Mouse (Mus musculus) hindbrain, postnatal 0 days (tissue): ENCODE results near the gene Cer1. TPM values are rescaled to one million over a fixed set of nuclear protein-coding genes. Genes with fewer than 3 reads are reported as not detected.
A peak's percentile ranks its signal among the peaks of the same experiment; 100 is the strongest.

Experiments
- ATAC-seq: fragments of 200-750 bp; cut with Nextera tagmentation; 2 replicates; pipeline ENCODE4 v1.8.0; 2017; ENCODE audit warnings: mild to moderate bottlenecking, moderate TSS enrichment, moderate library complexity
- DNase-seq: peaks from one replicate; pipeline ENCODE4 v3.0.0-alpha.2; 2015; ENCODE audit warnings: low spot score
- H3K27ac ChIP-seq: fragments of 300-500 bp; sonication (generic); 2 replicates; pipeline ENCODE4 v1.5.1; 2014; ENCODE audit warnings: mild to moderate bottlenecking
- H3K27me3 ChIP-seq: fragments of 300-500 bp; sonication (generic); 2 replicates; pipeline ENCODE4 v1.6.1; 2014; ENCODE audit warnings: low read length, mixed read lengths; ENCODE audit not compliant: insufficient read depth
- H3K36me3 ChIP-seq: fragments of 300-500 bp; sonication (generic); 2 replicates; pipeline ENCODE4 v1.6.1; 2014; ENCODE audit warnings: low read length, mixed read lengths; ENCODE audit not compliant: insufficient read depth
- H3K4me1 ChIP-seq: fragments of 300-500 bp; sonication (generic); 2 replicates; pipeline ENCODE4 v1.6.1; 2014; ENCODE audit warnings: antibody characterized with exemption, low read length, mixed read lengths; ENCODE audit not compliant: insufficient read depth
- H3K4me2 ChIP-seq: fragments of 300-500 bp; sonication (generic); 2 replicates; pipeline ENCODE4 v1.6.1; 2014; ENCODE audit warnings: low read depth, mild to moderate bottlenecking, low read length, moderate library complexity, mixed read lengths
- H3K4me3 ChIP-seq: fragments of 300-500 bp; sonication (generic); 2 replicates; pipeline ENCODE4 v1.5.1; 2014; ENCODE audit warnings: low read length
- H3K9ac ChIP-seq: fragments of 300-500 bp; sonication (generic); replicated peaks from 2 replicates; pipeline ENCODE4 v1.6.1; 2014; ENCODE audit warnings: mild to moderate bottlenecking, low read length, moderate library complexity, mixed read lengths
- H3K9me3 ChIP-seq: fragments of 300-500 bp; sonication (generic); 2 replicates; pipeline ENCODE4 v1.6.1; 2016; ENCODE audit warnings: low read length, mixed read lengths
- CTCF ChIP-seq: IDR thresholded peaks from 2 replicates; pipeline ENCODE4 v1.5.1; 2016; ENCODE audit warnings: antibody characterized with exemption, control low read depth, low read depth
- WGBS: fragments of 180-500 bp; shearing (Covaris S2); extraction: QIAGEN DNeasy Blood & Tissue Kit; methylation state at CpG from one replicate; pipeline ENCODE4 v1.1.7; 2014; 5-methylcytosine and 5-hydroxymethylcytosine counted together
- polyA plus RNA-seq: library from polyadenylated mRNA; unstranded; fragments of >200 nt; fragmentation: Nextera tagmentation; extraction: Ambion mirVana; gene quantifications from 2 replicates; pipeline ENCODE4 v1.2.1, GENCODE M21; 2015
- total RNA-seq: library from RNA; depleted of rRNA; stranded (reverse); fragments of >200 nt; gene quantifications from 2 replicates; pipeline ENCODE4 v1.2.3, GENCODE M21; 2014

Cer1 gene
- total and polyA plus RNA-seq, 2 experiments from 2014 or later, result not detected

DNA sequence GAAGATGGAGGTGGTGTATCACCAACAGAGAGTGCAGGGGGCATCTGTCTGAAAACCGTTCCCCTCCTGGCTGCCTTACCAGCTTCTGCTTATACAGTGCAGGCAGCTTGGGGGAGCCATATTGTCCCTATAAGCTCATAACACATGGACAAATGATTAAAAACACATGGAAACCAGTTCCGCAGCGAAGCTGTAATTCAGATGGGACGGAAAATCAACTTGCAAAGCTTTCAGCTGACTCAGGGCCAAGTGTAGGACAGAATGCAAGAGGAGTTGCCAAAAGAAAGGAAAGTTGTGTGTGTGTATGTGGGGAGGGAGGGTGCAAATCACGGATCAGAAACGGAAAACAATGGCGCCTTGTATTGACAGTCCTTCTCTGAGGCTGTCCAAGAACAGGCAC, 6.1 kb upstream of the Cer1 start:
- TF ChIP-seq CTCF, result peak; percentile 15; the same call in 1 of the 2 replicates
- H3K27ac ChIP-seq, result no peak overlapping the region
- no peak for ATAC-seq

DNA sequence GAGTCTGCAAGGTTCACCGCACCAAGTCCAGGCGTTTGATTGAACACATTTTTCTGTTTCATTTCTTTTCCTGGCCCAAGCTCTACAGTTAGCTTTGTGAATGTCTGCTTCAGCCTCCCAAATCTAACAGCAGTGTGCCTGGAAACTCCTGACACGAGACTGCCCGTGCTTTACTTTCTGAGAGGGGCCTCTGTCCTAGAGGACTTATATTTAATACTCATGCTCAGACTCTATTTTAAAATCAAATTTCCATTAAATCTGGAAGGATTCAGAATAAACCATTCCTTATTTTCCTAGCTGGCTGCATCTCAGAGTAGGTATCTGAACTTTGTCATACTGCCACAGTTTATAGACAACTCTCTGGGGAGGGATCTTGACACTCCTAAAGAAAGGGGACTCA, 5.6 kb upstream of the Cer1 start:
- no peak overlapping the region for H3K4me3 ChIP-seq
- no peak for ATAC-seq
- H3K9ac ChIP-seq, result no peak overlapping the region
- TF ChIP-seq CTCF, result no peak
- H3K9me3 ChIP-seq, result no peaks in the 10 kb centered on the region
- H3K4me1 ChIP-seq, result no peaks in the 10 kb centered on the region
- WGBS, result 69% methylated on average over 4 of the region's 4 CpGs
- H3K36me3 ChIP-seq, result no peaks in the 10 kb centered on the region
- H3K4me2 ChIP-seq, result no peak overlapping the region
- H3K27ac ChIP-seq, result no peak overlapping the region
- DNase-seq, result no peak
- H3K27me3 ChIP-seq, result no peaks in the 10 kb centered on the region

More for the DNA sequence above, 6.1 kb upstream of the Cer1 start:
- Histone ChIP-seq H3K4me1 (no peaks in the 10 kb centered on the region), H3K9me3 (no peaks in the 10 kb centered on the region), H3K36me3 (no peaks in the 10 kb centered on the region), H3K27me3 (no peaks in the 10 kb centered on the region), H3K4me3 (no peak overlapping the region), H3K4me2 (no peak overlapping the region), H3K9ac (no peak overlapping the region)
- DNase-seq, result peak; percentile 41
- 39% methylated on average over 7 of the region's 7 CpGs for WGBS

DNA sequence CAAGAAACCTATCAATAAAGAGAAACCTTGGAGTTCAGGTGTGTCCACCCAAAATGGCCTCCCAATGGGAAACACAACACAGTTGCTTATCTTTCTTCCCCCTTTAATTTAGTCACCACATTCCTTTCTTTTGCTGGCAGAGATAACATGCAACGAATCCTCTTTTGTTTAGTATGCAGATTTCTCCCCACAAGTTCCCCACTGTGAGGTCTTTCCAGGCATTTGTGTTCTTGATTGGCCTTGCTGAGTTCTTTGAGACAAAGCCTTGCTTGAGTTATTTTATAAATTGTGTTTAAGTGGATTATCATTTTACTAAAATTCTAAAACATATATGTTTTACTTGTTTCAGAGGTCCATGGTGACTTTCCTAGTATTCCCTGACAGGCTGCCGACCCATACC, 1.2 kb upstream of the Cer1 start:
- ATAC-seq (no peak), DNase-seq (no peak)
- H3K27ac ChIP-seq, result no peak overlapping the region
- no peak overlapping the region for H3K4me2 ChIP-seq
- 0 out of 2 replicates have a peak, but pooled peaks cover 3% of the 10 kb centered on the region for H3K4me1 ChIP-seq
- 48% methylated on average over 2 of the region's 2 CpGs for WGBS
- TF ChIP-seq CTCF, result no peak
- H3K27me3 ChIP-seq, result no peaks in the 10 kb centered on the region
- no peaks in the 10 kb centered on the region for H3K36me3 ChIP-seq
- H3K9ac ChIP-seq, result no peak overlapping the region
- no peaks in the 10 kb centered on the region for H3K9me3 ChIP-seq
- no peak overlapping the region for H3K4me3 ChIP-seq

DNA sequence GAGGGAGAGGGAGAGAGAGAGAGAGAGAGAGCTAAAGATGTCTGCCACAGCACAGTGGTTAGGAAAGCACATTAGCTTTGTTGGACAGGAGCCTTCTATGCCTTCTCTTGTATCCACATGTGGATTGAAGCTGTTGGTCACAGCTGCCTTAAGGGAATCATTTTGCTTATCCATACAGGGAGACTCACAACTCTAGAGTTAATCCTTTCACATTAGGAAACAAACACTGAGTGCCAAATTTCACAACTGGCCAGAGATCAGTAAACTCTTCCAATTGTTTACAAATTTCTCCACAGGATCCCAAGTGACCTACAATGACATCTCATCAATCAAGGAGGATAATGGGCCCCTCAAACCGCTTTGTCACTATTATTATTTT, 576 bp upstream of the Cer1 start:
- no peak overlapping the region for H3K4me3 ChIP-seq
- DNase-seq (no peak), ATAC-seq (no peak)
- no peak for TF ChIP-seq CTCF
- H3K4me2 ChIP-seq, result no peak overlapping the region
- 35% methylated on average over 1 of the region's 1 CpGs for WGBS
- 0 out of 2 replicates have a peak, but pooled peaks cover 3% of the 10 kb centered on the region for H3K4me1 ChIP-seq
- no peaks in the 10 kb centered on the region for H3K27me3 ChIP-seq
- H3K9ac ChIP-seq, result no peak overlapping the region
- no peak overlapping the region for H3K27ac ChIP-seq
- no peaks in the 10 kb centered on the region for H3K9me3 ChIP-seq
- H3K36me3 ChIP-seq, result no peaks in the 10 kb centered on the region

DNA sequence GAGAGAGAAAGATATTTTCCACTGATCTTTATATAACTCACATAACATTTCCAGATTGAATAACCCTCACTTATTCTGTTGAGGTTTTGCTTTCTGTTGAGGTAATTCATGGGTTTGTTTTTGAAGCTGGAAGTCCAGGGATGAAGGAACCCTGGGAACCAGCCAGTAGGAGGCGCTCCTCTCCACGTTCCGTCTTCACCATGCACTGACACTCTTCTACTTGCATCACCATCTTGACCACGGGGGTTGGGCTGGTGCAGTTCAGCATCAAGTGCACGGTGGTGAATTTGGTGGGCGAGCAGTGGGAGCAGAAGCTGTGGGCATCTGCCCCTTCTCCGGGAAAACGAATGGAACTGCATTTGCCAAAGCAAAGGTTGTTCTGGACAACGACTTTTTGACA, 2.4 kb downstream of the Cer1 start:
- Histone ChIP-seq H3K9ac (no peak overlapping the region), H3K4me2 (no peak overlapping the region), H3K4me1 (0 out of 2 replicates have a peak, but pooled peaks cover 3% of the 10 kb centered on the region), H3K9me3 (no peaks in the 10 kb centered on the region), H3K4me3 (no peak overlapping the region), H3K27me3 (no peaks in the 10 kb centered on the region), H3K27ac (no peak overlapping the region), H3K36me3 (no peaks in the 10 kb centered on the region)
- DNase-seq (no peak), ATAC-seq (no peak)
- TF ChIP-seq CTCF, result peak; percentile 16; the same call in 1 of the 2 replicates
- 87% methylated on average over 9 of the region's 9 CpGs for WGBS

GRCm38 (mm10) chr4:82881366-82881765, 3.6 kb downstream of the Cer1 start:
- Histone ChIP-seq H3K36me3 (no peaks in the 10 kb centered on the region), H3K9me3 (no peaks in the 10 kb centered on the region), H3K4me3 (no peak overlapping the region), H3K4me2 (no peak overlapping the region), H3K4me1 (0 out of 2 replicates have a peak, but pooled peaks cover 3% of the 10 kb centered on the region), H3K27me3 (no peaks in the 10 kb centered on the region), H3K9ac (no peak overlapping the region), H3K27ac (no peak overlapping the region)
- DNase-seq (no peak), ATAC-seq (no peak)
- no peak for TF ChIP-seq CTCF
- WGBS, result 73% methylated on average over 3 of the region's 3 CpGs

DNA sequence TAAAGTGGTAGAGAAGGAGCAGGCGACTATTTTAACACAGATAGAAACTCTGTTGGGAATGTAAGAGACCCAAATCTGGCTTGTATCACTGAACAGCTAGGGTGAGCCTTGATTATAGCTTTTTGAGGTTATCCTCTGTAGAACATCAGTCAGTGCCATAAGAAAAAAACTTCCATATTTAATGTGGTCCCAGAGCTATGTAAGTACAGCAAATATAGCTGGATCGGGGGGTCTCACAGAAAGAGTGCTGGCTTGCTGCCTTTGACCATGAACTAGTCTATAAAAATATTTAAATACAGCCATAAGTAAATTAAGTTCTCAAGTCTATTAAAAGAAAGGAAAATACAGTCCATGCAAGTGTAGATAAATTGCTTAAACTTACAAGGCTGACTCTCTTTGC, 4.7 kb downstream of the Cer1 start:
- H3K9ac ChIP-seq, result no peak overlapping the region
- 0 out of 2 replicates have a peak, but pooled peaks cover 3% of the 10 kb centered on the region for H3K4me1 ChIP-seq
- no peak overlapping the region for H3K4me2 ChIP-seq
- no peaks in the 10 kb centered on the region for H3K9me3 ChIP-seq
- no peak overlapping the region for H3K4me3 ChIP-seq
- no peaks in the 10 kb centered on the region for H3K36me3 ChIP-seq
- H3K27me3 ChIP-seq, result no peaks in the 10 kb centered on the region
- no peak for DNase-seq
- TF ChIP-seq CTCF, result no peak
- 82% methylated on average over 2 of the region's 2 CpGs for WGBS
- no peak overlapping the region for H3K27ac ChIP-seq
- ATAC-seq, result no peak
